Mouse (Mus musculus) midbrain, embryonic 13.5 days (tissue): ENCODE measurements at regions not wholly inside any gene's neighbourhood (a gene's known extent, or its start where the extent isn't known, plus 50 kb on each side); places are given as distances from the start of the nearest gene placed in this dataset.

Experiments
- ATAC-seq: fragments of 200-750 bp; cut with Nextera tagmentation; 2 replicates; pipeline ENCODE4 v1.8.0; 2017; ENCODE audit warnings: mild to moderate bottlenecking, moderate TSS enrichment, moderate library complexity
- H3K27ac ChIP-seq: fragments of 300-500 bp; sonication (generic); 2 replicates; pipeline ENCODE4 v1.5.1; 2015; ENCODE audit warnings: inconsistent platforms, mild to moderate bottlenecking, moderate library complexity
- H3K27me3 ChIP-seq: fragments of 300-500 bp; sonication (generic); 2 replicates; pipeline ENCODE4 v1.6.1; 2015; ENCODE audit warnings: mild to moderate bottlenecking, inconsistent platforms
- H3K36me3 ChIP-seq: fragments of 300-500 bp; sonication (generic); 2 replicates; pipeline ENCODE4 v1.6.1; 2015; ENCODE audit warnings: mild to moderate bottlenecking, inconsistent platforms
- H3K4me1 ChIP-seq: fragments of 300-500 bp; sonication (generic); replicated peaks from 2 replicates; pipeline ENCODE4 v1.6.1; 2015; ENCODE audit warnings: inconsistent platforms
- H3K4me2 ChIP-seq: fragments of 300-500 bp; sonication (generic); replicated peaks from 2 replicates; pipeline ENCODE4 v1.6.1; 2015; ENCODE audit warnings: moderate library complexity, mild to moderate bottlenecking, inconsistent platforms
- H3K4me3 ChIP-seq: fragments of 300-500 bp; sonication (generic); replicated peaks from 2 replicates; pipeline ENCODE4 v1.5.1; 2015; ENCODE audit warnings: mild to moderate bottlenecking, inconsistent platforms
- H3K9ac ChIP-seq: fragments of 300-500 bp; sonication (generic); replicated peaks from 2 replicates; pipeline ENCODE4 v1.6.1; 2015; ENCODE audit warnings: mild to moderate bottlenecking, inconsistent platforms
- H3K9me3 ChIP-seq: fragments of 300-500 bp; sonication (generic); 2 replicates; pipeline ENCODE4 v1.6.1; 2016; ENCODE audit warnings: mild to moderate bottlenecking, inconsistent platforms
- WGBS: fragments of 180-500 bp; shearing (Covaris S2); methylation state at CpG from one replicate; pipeline ENCODE4 v1.1.7; 2015; 5-methylcytosine and 5-hydroxymethylcytosine counted together

DNA sequence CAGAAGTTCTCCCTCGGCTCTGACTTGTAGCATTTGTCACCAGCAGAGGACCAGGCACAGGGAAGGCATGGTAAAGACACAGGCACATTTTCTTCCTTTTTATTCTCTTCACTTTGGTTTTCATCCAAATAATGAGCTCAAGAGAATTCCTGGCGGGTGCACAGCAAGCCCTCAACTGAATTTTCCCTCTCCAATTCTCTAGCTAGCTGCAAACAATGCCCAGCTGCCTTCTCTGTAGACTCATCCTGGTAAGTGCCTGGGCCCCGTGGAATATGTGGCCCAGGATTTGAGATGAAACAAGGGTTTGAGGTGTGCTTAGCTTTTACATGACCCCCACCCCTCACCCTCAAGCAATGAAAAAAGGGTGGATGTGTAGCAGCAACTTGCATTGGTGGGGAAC, 90.4 kb downstream of the Otol1 start:
- H3K9me3 ChIP-seq = no peaks in the 10 kb centered on the region
- H3K9ac ChIP-seq = no peak overlapping the region
- H3K27me3 ChIP-seq = no peaks in the 10 kb centered on the region
- H3K27ac ChIP-seq = no peak overlapping the region
- 18% methylated on average over 3 of the region's 3 CpGs for WGBS
- no peaks in the 10 kb centered on the region for H3K36me3 ChIP-seq
- no peaks in the 10 kb centered on the region for H3K4me1 ChIP-seq
- no peak for ATAC-seq
- no peak overlapping the region for H3K4me2 ChIP-seq
- no peak overlapping the region for H3K4me3 ChIP-seq

DNA sequence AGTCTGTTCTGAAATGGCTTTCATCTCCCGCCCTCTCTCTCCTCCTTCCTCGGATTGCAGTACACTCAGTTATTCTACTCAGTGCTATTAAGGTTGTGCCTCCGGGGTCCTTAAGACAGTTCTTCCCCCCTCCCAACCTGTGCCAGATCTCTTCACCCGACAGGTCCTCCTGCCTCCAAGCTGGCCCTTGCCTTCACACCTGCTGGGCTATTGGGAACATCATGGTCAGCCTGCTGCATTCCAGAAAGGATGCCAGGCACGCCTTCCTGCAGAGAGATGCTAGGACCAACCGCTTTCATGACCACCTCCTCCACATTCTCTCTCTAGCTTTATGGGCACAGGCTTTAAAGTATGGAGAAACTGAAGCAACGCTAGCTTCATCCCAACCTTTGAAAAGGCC, 94.7 kb downstream of the Otol1 start:
- no peak overlapping the region for H3K4me3 ChIP-seq
- no peaks in the 10 kb centered on the region for H3K27me3 ChIP-seq
- WGBS = 65% methylated on average over 7 of the region's 7 CpGs
- ATAC-seq = no peak
- H3K4me1 ChIP-seq = no peaks in the 10 kb centered on the region
- no peak overlapping the region for H3K9ac ChIP-seq
- no peak overlapping the region for H3K27ac ChIP-seq
- H3K36me3 ChIP-seq = no peaks in the 10 kb centered on the region
- no peak overlapping the region for H3K4me2 ChIP-seq
- no peaks in the 10 kb centered on the region for H3K9me3 ChIP-seq

DNA sequence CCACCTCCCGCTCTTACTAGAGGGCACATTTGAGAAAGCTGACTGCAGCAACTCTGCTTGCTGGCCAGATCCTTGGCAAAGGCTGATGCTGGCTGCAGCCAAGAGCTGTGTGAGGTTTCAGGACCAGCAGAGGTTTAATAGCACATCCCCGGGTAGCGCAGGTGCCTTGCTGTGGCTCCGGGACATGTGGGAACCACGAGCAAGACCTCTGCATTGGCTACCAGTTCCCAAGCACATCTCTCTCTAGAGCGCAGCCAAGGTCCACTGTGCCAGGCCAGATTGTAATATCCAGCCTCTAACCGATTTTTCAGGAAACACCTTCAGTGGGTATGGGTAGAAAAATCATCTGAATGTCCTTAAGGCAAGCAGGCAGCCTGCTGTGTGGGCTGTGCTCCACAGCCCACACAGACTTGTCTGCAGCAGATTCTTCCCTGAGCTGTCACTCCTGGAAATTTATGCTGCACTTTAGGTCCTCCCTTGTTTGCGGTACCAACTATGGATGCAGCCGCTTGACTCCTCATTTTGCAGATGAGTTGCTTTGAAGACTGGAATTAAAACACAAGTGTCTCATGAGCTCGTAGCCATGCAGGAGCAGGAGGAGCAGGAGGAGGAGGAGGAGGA, 95.3 kb downstream of the Otol1 start:
- Histone ChIP-seq H3K9ac (no peak overlapping the region), H3K27ac (no peak overlapping the region), H3K27me3 (no peaks in the 10 kb centered on the region), H3K4me3 (no peak overlapping the region), H3K9me3 (no peaks in the 10 kb centered on the region), H3K36me3 (no peaks in the 10 kb centered on the region), H3K4me2 (no peak overlapping the region), H3K4me1 (no peaks in the 10 kb centered on the region)
- ATAC-seq = no peak
- 82% methylated on average over 10 of the region's 10 CpGs for WGBS

DNA sequence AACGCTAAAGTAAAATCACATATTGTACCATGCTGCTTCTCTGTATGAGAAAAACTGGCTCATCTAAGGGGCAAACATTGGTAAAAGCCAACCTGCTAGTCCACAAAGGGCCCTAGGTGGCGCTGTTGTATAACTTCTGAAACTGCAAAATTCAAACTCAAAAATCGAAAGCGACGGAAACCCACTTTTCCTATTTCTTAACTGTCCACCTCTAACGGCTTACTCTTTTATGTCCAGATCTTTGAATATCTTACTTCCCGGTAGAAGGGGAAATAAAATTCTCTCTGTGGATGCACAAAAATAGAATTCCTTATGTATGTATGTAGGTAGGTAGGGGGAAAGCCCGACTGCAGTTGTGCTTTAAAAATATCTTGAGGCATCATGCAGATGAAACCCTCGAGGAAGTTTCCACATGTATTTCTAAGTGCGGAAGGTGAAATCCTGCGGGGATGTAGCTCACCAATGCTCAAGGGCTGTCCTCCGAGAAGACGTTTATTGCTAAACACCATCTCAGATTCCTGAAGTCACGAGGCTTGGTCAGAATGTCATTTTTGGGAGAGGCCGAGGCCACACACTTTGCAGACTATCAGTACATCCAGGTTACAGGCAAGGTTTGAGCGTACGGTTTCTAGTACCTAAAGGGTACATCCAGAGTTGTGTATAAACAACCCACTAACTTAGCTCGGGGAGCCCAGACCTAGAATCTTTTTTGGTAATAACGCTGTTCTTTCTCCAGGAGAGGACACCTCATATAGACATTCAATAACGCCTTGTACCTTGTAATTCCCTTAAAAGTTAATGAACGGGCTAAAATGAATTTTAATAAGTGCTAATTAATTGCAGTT, 96.8 kb downstream of the Otol1 start:
- H3K9me3 ChIP-seq = no peaks in the 10 kb centered on the region
- H3K27me3 ChIP-seq = no peaks in the 10 kb centered on the region
- peak overlapping the region; percentile 73 for H3K4me2 ChIP-seq
- WGBS = 7% methylated on average over 21 of the region's 21 CpGs
- no peaks in the 10 kb centered on the region for H3K4me1 ChIP-seq
- 0 out of 2 replicates have a peak overlapping the region, but pooled peaks have one; percentile 56 for H3K27ac ChIP-seq
- H3K9ac ChIP-seq = peak overlapping the region; percentile 64
- H3K36me3 ChIP-seq = no peaks in the 10 kb centered on the region
- ATAC-seq = peak; percentile 71
- peak overlapping the region; percentile 43 for H3K4me3 ChIP-seq

DNA sequence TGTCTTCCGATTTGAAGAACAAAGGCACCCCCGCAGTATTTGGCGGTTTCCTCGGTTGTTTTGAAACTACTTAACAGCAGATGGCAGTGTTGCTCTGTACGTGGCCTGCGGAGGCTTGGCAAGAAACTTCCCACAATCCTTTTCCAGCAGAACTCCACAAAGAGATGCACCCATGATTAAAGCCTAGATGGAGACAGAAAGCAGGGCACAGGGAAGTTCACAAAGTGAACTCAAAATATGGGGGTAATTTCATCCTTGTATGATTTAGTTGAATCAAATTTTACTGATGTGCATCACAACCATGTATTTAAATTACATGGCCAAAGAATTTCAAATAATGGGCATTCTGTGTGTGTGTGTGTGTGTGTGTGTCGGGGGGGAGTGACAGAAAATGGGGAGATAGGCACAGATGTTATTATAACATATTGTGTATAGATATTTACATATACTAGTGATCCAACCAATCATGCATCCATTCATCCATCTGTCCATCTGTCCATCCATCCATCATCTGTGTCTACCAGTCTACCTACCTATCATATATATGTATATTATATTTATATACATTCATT, 97.5 kb downstream of the Otol1 start:
- Histone ChIP-seq H3K36me3 (no peaks in the 10 kb centered on the region), H3K4me3 (peak overlapping the region; percentile 43), H3K27me3 (no peaks in the 10 kb centered on the region), H3K4me2 (peak overlapping the region; percentile 73), H3K27ac (no peak overlapping the region), H3K9ac (peak overlapping the region; percentile 64; the same call in 1 of the 2 replicates), H3K4me1 (no peaks in the 10 kb centered on the region), H3K9me3 (no peaks in the 10 kb centered on the region)
- 15% methylated on average over 7 of the region's 7 CpGs for WGBS
- ATAC-seq = peak; percentile 68

DNA sequence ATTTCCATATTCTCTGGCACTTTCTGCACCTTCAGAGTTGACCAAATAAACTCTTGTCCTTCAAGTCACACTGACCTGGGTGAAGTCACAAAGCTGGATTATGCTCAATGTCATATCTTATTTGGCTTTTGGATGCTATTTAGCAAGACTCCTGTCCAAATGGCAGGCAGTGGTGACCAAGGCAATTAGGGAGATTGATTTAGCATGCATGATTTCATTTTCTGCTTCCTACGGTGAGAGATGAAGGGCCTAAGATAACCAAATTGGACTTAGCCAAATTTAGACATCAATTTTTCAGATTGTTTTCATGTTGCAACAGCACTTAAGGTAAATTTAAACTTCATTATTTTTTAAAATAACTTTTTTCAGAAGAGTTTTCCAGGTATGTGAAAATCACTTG, 98.1 kb downstream of the Otol1 start:
- Histone ChIP-seq H3K36me3 (no peaks in the 10 kb centered on the region), H3K4me2 (no peak overlapping the region), H3K9me3 (no peaks in the 10 kb centered on the region), H3K27ac (no peak overlapping the region), H3K4me1 (no peaks in the 10 kb centered on the region), H3K27me3 (no peaks in the 10 kb centered on the region), H3K4me3 (no peak overlapping the region), H3K9ac (no peak overlapping the region)
- no peak for ATAC-seq
- 69% methylated on average over 1 of the region's 1 CpGs for WGBS

DNA sequence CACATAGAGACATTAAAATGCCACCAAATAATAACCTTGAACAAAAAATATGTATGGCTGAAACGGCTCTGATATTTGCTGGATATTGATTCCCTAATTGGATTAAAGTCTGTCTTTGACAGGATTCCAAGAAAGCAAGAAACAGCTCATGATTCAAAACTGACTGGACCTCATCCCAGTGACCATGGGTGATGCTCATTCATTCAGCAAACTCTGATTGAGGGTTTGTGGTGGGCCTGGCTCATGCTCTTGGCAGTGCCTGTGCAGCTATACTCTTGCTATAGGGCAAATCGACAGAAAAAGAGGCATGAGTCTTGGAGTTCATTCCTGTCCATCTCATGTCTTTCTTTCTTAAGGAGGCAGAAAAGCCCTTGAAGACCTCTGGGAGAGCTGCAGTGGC, 98.7 kb downstream of the Otol1 start:
- H3K27me3 ChIP-seq = no peaks in the 10 kb centered on the region
- no peak overlapping the region for H3K9ac ChIP-seq
- ATAC-seq = no peak
- H3K4me1 ChIP-seq = no peaks in the 10 kb centered on the region
- no peak overlapping the region for H3K27ac ChIP-seq
- no peaks in the 10 kb centered on the region for H3K36me3 ChIP-seq
- no peak overlapping the region for H3K4me3 ChIP-seq
- 79% methylated on average over 2 of the region's 2 CpGs for WGBS
- H3K9me3 ChIP-seq = no peaks in the 10 kb centered on the region
- no peak overlapping the region for H3K4me2 ChIP-seq

DNA sequence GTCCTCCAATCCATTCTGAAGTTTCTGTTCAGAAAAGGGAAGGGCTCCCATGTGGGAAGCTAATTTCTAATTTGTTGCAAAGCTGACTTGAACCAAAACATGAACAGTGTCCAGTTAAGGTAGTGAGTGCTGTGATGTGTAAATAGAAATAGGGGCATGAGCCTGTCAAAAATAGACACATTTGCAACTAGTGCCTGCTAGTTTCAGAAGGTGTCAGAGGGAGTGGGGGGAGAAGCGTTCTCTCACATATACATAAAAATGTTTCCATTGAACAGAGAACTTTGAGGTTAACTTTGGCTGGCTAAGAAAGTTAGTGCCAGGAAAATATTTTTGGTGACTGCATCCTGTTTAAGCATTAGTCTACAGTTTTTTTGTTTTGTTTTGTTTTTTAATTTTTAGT, 118.8 kb downstream of the Otol1 start:
- ATAC-seq = no peak
- Histone ChIP-seq H3K4me1 (no peaks in the 10 kb centered on the region), H3K9me3 (no peaks in the 10 kb centered on the region), H3K27me3 (no peaks in the 10 kb centered on the region), H3K4me3 (no peak overlapping the region), H3K27ac (no peak overlapping the region), H3K36me3 (no peaks in the 10 kb centered on the region), H3K4me2 (no peak overlapping the region), H3K9ac (no peak overlapping the region)
- 93% methylated on average over 1 of the region's 1 CpGs for WGBS

DNA sequence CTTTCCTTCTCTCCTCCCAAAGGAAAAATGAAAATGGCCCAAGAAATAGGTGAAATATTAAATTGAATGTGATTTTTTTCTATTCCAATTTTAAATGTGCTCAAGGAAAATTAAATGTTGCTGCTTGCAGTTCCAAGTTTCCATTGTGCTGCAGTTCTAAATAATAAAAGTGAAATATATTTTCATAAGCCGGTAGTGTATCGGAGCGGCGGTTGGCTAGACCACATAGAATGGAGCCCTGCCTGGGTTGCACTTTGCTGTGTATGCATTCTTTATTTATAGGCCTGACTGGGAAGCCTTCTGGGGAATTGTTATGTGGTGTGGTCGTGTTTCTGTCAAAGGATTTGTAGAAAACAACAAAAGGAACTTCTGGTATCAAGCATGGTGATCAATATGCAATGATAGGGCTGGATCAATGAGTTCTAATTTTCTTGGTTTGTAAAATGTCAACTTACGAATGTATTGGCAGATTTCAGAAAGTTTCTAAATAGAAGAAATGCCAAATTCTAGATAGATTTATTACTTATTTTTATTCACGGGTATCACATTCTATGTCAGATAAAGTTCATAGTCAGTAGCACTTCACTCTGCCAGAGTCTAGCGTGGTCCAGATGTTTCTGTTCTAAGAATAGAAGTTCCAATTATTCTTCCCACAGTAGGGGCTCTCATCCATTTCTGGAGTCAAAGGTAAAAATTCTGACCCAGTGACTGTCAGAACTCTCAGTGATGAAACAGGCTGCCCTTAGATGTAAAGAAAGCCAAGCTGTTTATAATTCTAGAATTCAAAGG, 123.0 kb downstream of the Otol1 start:
- H3K4me2 ChIP-seq = no peak overlapping the region
- no peaks in the 10 kb centered on the region for H3K27me3 ChIP-seq
- no peak overlapping the region for H3K4me3 ChIP-seq
- no peaks in the 10 kb centered on the region for H3K4me1 ChIP-seq
- no peak overlapping the region for H3K9ac ChIP-seq
- ATAC-seq = no peak
- no peak overlapping the region for H3K27ac ChIP-seq
- WGBS = 88% methylated on average over 8 of the region's 8 CpGs
- H3K9me3 ChIP-seq = no peaks in the 10 kb centered on the region
- H3K36me3 ChIP-seq = no peaks in the 10 kb centered on the region

DNA sequence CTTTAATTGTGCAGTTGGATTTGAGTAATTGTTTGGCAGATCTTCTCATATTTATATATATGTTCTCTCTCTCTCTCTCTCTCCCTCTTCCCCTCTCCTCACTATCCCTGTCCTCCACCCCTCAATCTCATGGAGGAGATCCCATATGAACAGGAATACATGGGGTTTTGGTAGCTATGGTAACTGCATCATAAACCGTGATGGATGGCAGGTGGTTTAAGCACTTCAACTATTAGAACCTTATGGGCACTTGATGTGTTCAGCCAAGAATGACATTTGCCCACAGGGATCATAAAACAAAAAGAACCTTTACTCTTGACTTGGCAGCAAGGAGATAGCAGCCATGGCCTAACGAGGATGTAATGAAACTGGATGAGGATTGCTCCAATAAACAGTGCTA, 127.5 kb downstream of the Otol1 start:
- H3K9ac ChIP-seq = no peak overlapping the region
- H3K9me3 ChIP-seq = no peaks in the 10 kb centered on the region
- no peaks in the 10 kb centered on the region for H3K36me3 ChIP-seq
- WGBS = 55% methylated on average over 2 of the region's 2 CpGs
- H3K4me2 ChIP-seq = no peak overlapping the region
- ATAC-seq = no peak
- no peaks in the 10 kb centered on the region for H3K27me3 ChIP-seq
- no peak overlapping the region for H3K4me3 ChIP-seq
- no peak overlapping the region for H3K27ac ChIP-seq
- H3K4me1 ChIP-seq = no peaks in the 10 kb centered on the region

DNA sequence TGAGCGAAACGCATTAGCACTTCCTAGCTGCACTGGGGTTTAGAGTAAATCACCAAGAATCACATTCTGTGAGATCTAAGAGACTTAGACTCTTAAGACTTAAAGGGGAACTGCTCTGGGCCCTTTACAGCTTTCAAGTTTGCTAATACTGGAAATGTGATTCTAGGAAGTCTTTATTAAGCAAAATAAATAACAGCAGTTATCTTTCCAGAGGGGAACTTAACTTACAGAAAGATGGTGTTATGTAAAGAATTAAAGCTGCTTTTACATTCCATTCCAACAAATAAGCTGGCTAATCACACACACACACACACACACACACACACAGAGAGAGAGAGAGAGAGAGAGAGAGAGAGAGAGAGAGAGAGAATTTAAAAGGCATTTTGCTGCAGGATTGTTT, 131.1 kb downstream of the Otol1 start:
- Histone ChIP-seq H3K4me1 (no peaks in the 10 kb centered on the region), H3K9me3 (no peaks in the 10 kb centered on the region), H3K4me2 (no peak overlapping the region), H3K36me3 (no peaks in the 10 kb centered on the region), H3K27me3 (no peaks in the 10 kb centered on the region), H3K9ac (no peak overlapping the region), H3K4me3 (no peak overlapping the region), H3K27ac (no peak overlapping the region)
- no peak for ATAC-seq
- WGBS = 82% methylated on average over 2 of the region's 2 CpGs

DNA sequence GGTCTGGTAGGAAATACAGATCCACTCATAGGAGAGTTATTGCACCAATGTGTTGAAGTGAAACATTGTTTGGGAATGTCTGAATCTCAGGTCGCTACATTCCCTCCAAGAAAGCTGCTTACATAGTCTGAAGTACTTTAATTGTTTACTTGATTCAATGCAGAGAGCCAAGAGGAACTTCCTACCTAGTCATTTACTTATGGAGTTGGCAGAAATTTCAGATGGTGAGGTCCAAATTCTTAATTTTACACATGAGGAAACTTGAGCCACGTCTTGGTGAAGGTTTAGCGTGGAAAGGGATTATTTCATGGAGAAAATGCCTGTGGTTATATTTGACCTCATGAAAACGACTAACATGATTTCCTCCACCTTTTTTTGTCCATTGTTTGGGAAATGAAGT, 131.5 kb downstream of the Otol1 start:
- Histone ChIP-seq H3K27ac (no peak overlapping the region), H3K27me3 (no peaks in the 10 kb centered on the region), H3K4me1 (no peaks in the 10 kb centered on the region), H3K9me3 (no peaks in the 10 kb centered on the region), H3K9ac (no peak overlapping the region), H3K4me2 (no peak overlapping the region), H3K4me3 (no peak overlapping the region), H3K36me3 (no peaks in the 10 kb centered on the region)
- ATAC-seq = no peak
- WGBS = 76% methylated on average over 4 of the region's 4 CpGs
